Mouse (Mus musculus): ENCODE results near the gene Acer1. TPM values are rescaled to one million over a fixed set of nuclear protein-coding genes. Genes with fewer than 3 reads are reported as not detected.

Acer1 gene
- polyA plus RNA-seq, 1 experiment from 2014 or later = 2.4 TPM

- Histone ChIP-seq H3K27ac (replicated peaks; ENCODE audit: low read depth, low read length) (no peak overlapping the region), H3K4me2 (ENCODE audit: low read depth, low read length) (no peak overlapping the region), H3K4me1 (ENCODE audit: control insufficient read depth, insufficient read depth, low read length) (peaks cover 11% of the 10 kb centered on the region; the same call in 1 of the 2 replicates), H3K9me3 (ENCODE audit: control insufficient read depth, low read length) (no peaks in the 10 kb centered on the region), H3K9ac (ENCODE audit: low read depth, low read length) (no peak overlapping the region), H3K27me3 (replicated peaks; ENCODE audit: control insufficient read depth, insufficient read depth, low read length) (no peaks in the 10 kb centered on the region), H3K36me3 (ENCODE audit: control insufficient read depth, insufficient read depth, low read length) (peaks cover 54% of the 10 kb centered on the region), H3K4me3 (ENCODE audit: low read depth, low read length) (no peak overlapping the region)
- ATAC-seq (ENCODE audit: low read depth) (no peak), DNase-seq (ENCODE audit: low spot score) (no peak)
- WGBS = 92% methylated on average over 8 of the region's 8 CpGs
Observed at GRCm38 (mm10) chr17:56995046-56995445, 13.1 kb upstream of the Acer1 start.

- DNase-seq (ENCODE audit: low spot score) (no peak), ATAC-seq (ENCODE audit: low read depth) (no peak)
- Histone ChIP-seq H3K4me2 (ENCODE audit: low read depth, low read length) (peak overlapping the region; percentile 74), H3K4me3 (ENCODE audit: low read depth, low read length) (peak overlapping the region; percentile 90), H3K9ac (ENCODE audit: low read depth, low read length) (peak overlapping the region; percentile 83), H3K4me1 (ENCODE audit: control insufficient read depth, insufficient read depth, low read length) (peaks cover 6% of the 10 kb centered on the region; the same call in 1 of the 2 replicates), H3K27ac (replicated peaks; ENCODE audit: low read depth, low read length) (no peak overlapping the region), H3K27me3 (replicated peaks; ENCODE audit: control insufficient read depth, insufficient read depth, low read length) (no peaks in the 10 kb centered on the region), H3K36me3 (ENCODE audit: control insufficient read depth, insufficient read depth, low read length) (peaks cover 39% of the 10 kb centered on the region), H3K9me3 (ENCODE audit: control insufficient read depth, low read length) (no peaks in the 10 kb centered on the region)
- 82% methylated on average over 2 of the region's 2 CpGs for WGBS
Observed at GRCm38 (mm10) chr17:56990966-56991365, 9.0 kb upstream of the Acer1 start.

GRCm38 (mm10) chr17:56990115-56990746 lies 8.3 kb upstream of the Acer1 start, which contains the start of gene Clpp:
Gene Clpp (plus strand): TSS chr17:56990305.
- Histone ChIP-seq H3K4me2 (ENCODE audit: low read depth, low read length) (peak within 1 kb of the TSS; percentile 74), H3K36me3 (ENCODE audit: control insufficient read depth, insufficient read depth, low read length) (peaks cover 32% of the 10 kb centered on the region), H3K9ac (ENCODE audit: low read depth, low read length) (peak within 1 kb of the TSS; percentile 83), H3K27ac (replicated peaks; ENCODE audit: low read depth, low read length) (peak within 1 kb of the TSS; percentile 62), H3K9me3 (ENCODE audit: control insufficient read depth, low read length) (no peaks in the 10 kb centered on the region), H3K4me3 (ENCODE audit: low read depth, low read length) (peak within 1 kb of the TSS; percentile 90), H3K27me3 (replicated peaks; ENCODE audit: control insufficient read depth, insufficient read depth, low read length) (no peaks in the 10 kb centered on the region), H3K4me1 (ENCODE audit: control insufficient read depth, insufficient read depth, low read length) (peaks cover 6% of the 10 kb centered on the region; the same call in 1 of the 2 replicates)
- peak; percentile 97 for ATAC-seq (ENCODE audit: low read depth)
- WGBS = under 1% methylated on average over 52 of the region's 52 CpGs
- peak; percentile 98 for DNase-seq (ENCODE audit: low spot score)

- 3% methylated on average over 25 of the region's 25 CpGs for WGBS
- DNase-seq (ENCODE audit: low spot score) (peak; percentile 96), ATAC-seq (ENCODE audit: low read depth) (peak; percentile 93)
- Histone ChIP-seq H3K4me1 (ENCODE audit: control insufficient read depth, insufficient read depth, low read length) (peaks cover 6% of the 10 kb centered on the region; the same call in 1 of the 2 replicates), H3K36me3 (ENCODE audit: control insufficient read depth, insufficient read depth, low read length) (peaks cover 26% of the 10 kb centered on the region), H3K4me2 (ENCODE audit: low read depth, low read length) (peak overlapping the region; percentile 74), H3K9ac (ENCODE audit: low read depth, low read length) (peak overlapping the region; percentile 83), H3K27ac (replicated peaks; ENCODE audit: low read depth, low read length) (peak overlapping the region; percentile 62), H3K4me3 (ENCODE audit: low read depth, low read length) (peak overlapping the region; percentile 90), H3K27me3 (replicated peaks; ENCODE audit: control insufficient read depth, insufficient read depth, low read length) (no peaks in the 10 kb centered on the region), H3K9me3 (ENCODE audit: control insufficient read depth, low read length) (no peaks in the 10 kb centered on the region)
Observed at GRCm38 (mm10) chr17:56989467-56990114, 7.7 kb upstream of the Acer1 start.

GRCm38 (mm10) chr17:56988921-56989430 lies 7.0 kb upstream of the Acer1 start:
- no peak overlapping the region for H3K9ac ChIP-seq (ENCODE audit: low read depth, low read length)
- no peaks in the 10 kb centered on the region for H3K9me3 ChIP-seq (ENCODE audit: control insufficient read depth, low read length)
- H3K27ac ChIP-seq (replicated peaks; ENCODE audit: low read depth, low read length) = no peak overlapping the region
- H3K27me3 ChIP-seq (replicated peaks; ENCODE audit: control insufficient read depth, insufficient read depth, low read length) = no peaks in the 10 kb centered on the region
- peak overlapping the region; percentile 90 for H3K4me3 ChIP-seq (ENCODE audit: low read depth, low read length)
- 64% methylated on average over 7 of the region's 7 CpGs for WGBS
- H3K36me3 ChIP-seq (ENCODE audit: control insufficient read depth, insufficient read depth, low read length) = peaks cover 19% of the 10 kb centered on the region
- H3K4me1 ChIP-seq (ENCODE audit: control insufficient read depth, insufficient read depth, low read length) = peaks cover 6% of the 10 kb centered on the region; the same call in 1 of the 2 replicates
- ATAC-seq (ENCODE audit: low read depth) = no peak
- H3K4me2 ChIP-seq (ENCODE audit: low read depth, low read length) = peak overlapping the region; percentile 74
- DNase-seq (ENCODE audit: low spot score) = no peak

GRCm38 (mm10) chr17:56988441-56988840 lies 6.5 kb upstream of the Acer1 start:
- no peak overlapping the region for H3K4me3 ChIP-seq (ENCODE audit: low read depth, low read length)
- 80% methylated on average over 7 of the region's 7 CpGs for WGBS
- peaks cover 14% of the 10 kb centered on the region for H3K36me3 ChIP-seq (ENCODE audit: control insufficient read depth, insufficient read depth, low read length)
- H3K4me1 ChIP-seq (ENCODE audit: control insufficient read depth, insufficient read depth, low read length) = peaks cover 6% of the 10 kb centered on the region; the same call in 1 of the 2 replicates
- no peak overlapping the region for H3K9ac ChIP-seq (ENCODE audit: low read depth, low read length)
- no peak overlapping the region for H3K4me2 ChIP-seq (ENCODE audit: low read depth, low read length)
- no peak overlapping the region for H3K27ac ChIP-seq (replicated peaks; ENCODE audit: low read depth, low read length)
- H3K27me3 ChIP-seq (replicated peaks; ENCODE audit: control insufficient read depth, insufficient read depth, low read length) = no peaks in the 10 kb centered on the region
- ATAC-seq (ENCODE audit: low read depth) = no peak
- H3K9me3 ChIP-seq (ENCODE audit: control insufficient read depth, low read length) = no peaks in the 10 kb centered on the region
- DNase-seq (ENCODE audit: low spot score) = no peak

GRCm38 (mm10) chr17:56986105-56986805 lies 4.3 kb upstream of the Acer1 start:
- Histone ChIP-seq H3K9ac (ENCODE audit: low read depth, low read length) (no peak overlapping the region), H3K4me1 (ENCODE audit: control insufficient read depth, insufficient read depth, low read length) (peaks cover 6% of the 10 kb centered on the region; the same call in 1 of the 2 replicates), H3K4me2 (ENCODE audit: low read depth, low read length) (no peak overlapping the region), H3K27me3 (replicated peaks; ENCODE audit: control insufficient read depth, insufficient read depth, low read length) (no peaks in the 10 kb centered on the region), H3K36me3 (ENCODE audit: control insufficient read depth, insufficient read depth, low read length) (no peaks in the 10 kb centered on the region), H3K9me3 (ENCODE audit: control insufficient read depth, low read length) (no peaks in the 10 kb centered on the region), H3K4me3 (ENCODE audit: low read depth, low read length) (no peak overlapping the region), H3K27ac (replicated peaks; ENCODE audit: low read depth, low read length) (no peak overlapping the region)
- DNase-seq (ENCODE audit: low spot score) (no peak), ATAC-seq (ENCODE audit: low read depth) (no peak)
- WGBS = 64% methylated on average over 3 of the region's 3 CpGs

- no peak overlapping the region for H3K4me2 ChIP-seq (ENCODE audit: low read depth, low read length)
- H3K4me3 ChIP-seq (ENCODE audit: low read depth, low read length) = no peak overlapping the region
- H3K27me3 ChIP-seq (replicated peaks; ENCODE audit: control insufficient read depth, insufficient read depth, low read length) = no peaks in the 10 kb centered on the region
- no peak overlapping the region for H3K27ac ChIP-seq (replicated peaks; ENCODE audit: low read depth, low read length)
- H3K9ac ChIP-seq (ENCODE audit: low read depth, low read length) = no peak overlapping the region
- ATAC-seq (ENCODE audit: low read depth) = no peak
- peaks cover under 1% of the 10 kb centered on the region; the same call in 1 of the 2 replicates for H3K4me1 ChIP-seq (ENCODE audit: control insufficient read depth, insufficient read depth, low read length)
- no peaks in the 10 kb centered on the region for H3K9me3 ChIP-seq (ENCODE audit: control insufficient read depth, low read length)
- DNase-seq (ENCODE audit: low spot score) = no peak
- H3K36me3 ChIP-seq (ENCODE audit: control insufficient read depth, insufficient read depth, low read length) = no peaks in the 10 kb centered on the region
- 70% methylated on average over 3 of the region's 3 CpGs for WGBS
Observed at GRCm38 (mm10) chr17:56985656-56986055, 3.7 kb upstream of the Acer1 start.

Measured in embryonic facial prominence, embryonic 14.5 days (tissue).